In genomic region chr7:90040581-90041340, GRCm38 (mm10) we compare ENCODE assay signal across 9 mouse cellular contexts. TPM values are rescaled to one million over a fixed set of nuclear protein-coding genes. Genes with fewer than 3 reads are reported as not detected.
DNase-seq lines count a peak whose midpoint lies in the region; ATAC-seq lines count a peak whose summit lies in the region.
"Had no signal": no experiment of that assay in that cellular context is flagged by ENCODE, and none has a peak within 500 bp of the region (broad histone marks: within the 10 kb centered on the region; RNA-seq: fewer than 3 reads in every experiment).

No protein-coding gene starts in this region.

- H3K9me3 ChIP-seq in heart, embryonic 10.5 days, result no peaks in the 10 kb centered on the region
- H3K9me3 ChIP-seq in forebrain, embryonic 16.5 days (ENCODE audit: control insufficient read depth, low read length), result no peaks in the 10 kb centered on the region

- H3K4me2 ChIP-seq in forebrain, embryonic 16.5 days (ENCODE audit: low read length), result no peak overlapping the region

- no peak for ATAC-seq in forebrain, embryonic 16.5 days

- WGBS in heart, embryonic 10.5 days, result 50% methylated on average over 11 of the region's 11 CpGs
- 60% methylated on average over 11 of the region's 11 CpGs for WGBS in forebrain, embryonic 16.5 days

- peaks cover 20% of the 10 kb centered on the region for H3K4me1 ChIP-seq in heart, embryonic 10.5 days
- no peaks in the 10 kb centered on the region for H3K4me1 ChIP-seq in forebrain, embryonic 16.5 days (replicated peaks; ENCODE audit: control insufficient read depth, insufficient read depth, low read length)

- H3K36me3 ChIP-seq in heart, embryonic 10.5 days, result no peaks in the 10 kb centered on the region
- no peaks in the 10 kb centered on the region for H3K36me3 ChIP-seq in forebrain, embryonic 16.5 days (ENCODE audit: control insufficient read depth, insufficient read depth)

- H3K9ac ChIP-seq in forebrain, embryonic 16.5 days (replicated peaks; ENCODE audit: low read depth, low read length), result no peak overlapping the region

- H3K4me3 ChIP-seq in heart, embryonic 10.5 days, result no peak overlapping the region
- no peak overlapping the region for H3K4me3 ChIP-seq in forebrain, embryonic 16.5 days (replicated peaks; ENCODE audit: low read length)
- H3K4me3 ChIP-seq: myocyte had no signal

- H3K27ac ChIP-seq in heart, embryonic 10.5 days, result peak overlapping the region; percentile 75; the same call in 1 of the 2 replicates
- H3K27ac ChIP-seq in forebrain, embryonic 16.5 days (ENCODE audit: low read length), result no peak overlapping the region

- no peaks in the 10 kb centered on the region for H3K27me3 ChIP-seq in heart, embryonic 10.5 days (ENCODE audit: insufficient read depth, poor library complexity, severe bottlenecking)
- H3K27me3 ChIP-seq in forebrain, embryonic 16.5 days (replicated peaks; ENCODE audit: control insufficient read depth, insufficient read depth, low read length), result no peaks in the 10 kb centered on the region

- DNase-seq in urinary bladder, postnatal 14 days (ENCODE audit: low spot score), result peak; percentile 60
- no peak for DNase-seq in urinary bladder, adult 2 months (ENCODE audit: low spot score)
- no peak for DNase-seq in heart, embryonic 10.5 days (ENCODE audit: low spot score)
- peak; percentile 58 for DNase-seq in liver
- DNase-seq in left cerebral cortex, adult 18-20 months (ENCODE audit: low spot score in 2 of 2), result no peak
- DNase-seq in ovary, postnatal 10 days (ENCODE audit: low spot score), result no peak
- DNase-seq in cerebellum, adult 9-11 months, result no peak

RNA-seq across cellular contexts. Expression of gene Eed, which starts 60.0 kb away (rescaled TPM):
- polyA plus RNA-seq in urinary bladder, adult 2 months (2012; rRNA removed), result 44.6 and 52.5 TPM in 2 replicates
- 59.8 and 74.4 TPM in 2 replicates for polyA plus RNA-seq in heart, embryonic 10.5 days (2016; fragmentation: Nextera tagmentation; extraction: Ambion mirVana)
- 35.0 and 45.1 TPM in 2 replicates for polyA plus RNA-seq in forebrain, embryonic 16.5 days (2015; fragmentation: Nextera tagmentation; extraction: Ambion mirVana)
- 10 to 100 TPM; 34.2 to 39.2 TPM for total RNA-seq in left cerebral cortex, adult 18-20 months (2021)

Comparison
In these comparisons a context has a peak if more than half of its experiments do, and no peak if none do; other contexts are left out.
1. DNase-seq: peak in urinary bladder, postnatal 14 days (single experiment) and liver (single experiment); none in urinary bladder, adult 2 months (single experiment), heart, embryonic 10.5 days (single experiment), left cerebral cortex, adult 18-20 months (0 of 2), ovary, postnatal 10 days (single experiment) and cerebellum, adult 9-11 months (single experiment).